Mouse (Mus musculus): ENCODE results near the gene Rps10.
A peak's percentile ranks its signal among the peaks of the same experiment; 100 is the strongest.

The Rps10 gene

GRCm38 (mm10) chr17:27636132-27637020 is at the start of gene Rps10:
Gene Rps10 (minus strand): TSS chr17:27636669.
- DNase-seq (ENCODE audit: low spot score), result no peak

GRCm38 (mm10) chr17:27685550-27685913 is 49.1 kb upstream of the Rps10 start:
- DNase-seq (ENCODE audit: low spot score), result no peak

GRCm38 (mm10) chr17:27684886-27685549 is 48.5 kb upstream of the Rps10 start:
- no peak for DNase-seq (ENCODE audit: low spot score)

- no peak for DNase-seq (ENCODE audit: low spot score)
Observed at GRCm38 (mm10) chr17:27678924-27679813, 42.7 kb upstream of the Rps10 start.

- no peak for DNase-seq (ENCODE audit: low spot score)
Observed at GRCm38 (mm10) chr17:27677756-27678155, 41.3 kb upstream of the Rps10 start.

- no peak for DNase-seq (ENCODE audit: low spot score)
Observed at GRCm38 (mm10) chr17:27676270-27676669, 39.8 kb upstream of the Rps10 start.

GRCm38 (mm10) chr17:27675453-27675852 is 39.0 kb upstream of the Rps10 start:
- DNase-seq (ENCODE audit: low spot score), result no peak

GRCm38 (mm10) chr17:27673945-27674344 is 37.5 kb upstream of the Rps10 start:
- no peak for DNase-seq (ENCODE audit: low spot score)

GRCm38 (mm10) chr17:27671720-27672119 is 35.3 kb upstream of the Rps10 start:
- no peak for DNase-seq (ENCODE audit: low spot score)

GRCm38 (mm10) chr17:27658767-27659166 is 22.3 kb upstream of the Rps10 start:
- no peak for DNase-seq (ENCODE audit: low spot score)

- no peak for DNase-seq (ENCODE audit: low spot score)
Observed at GRCm38 (mm10) chr17:27657123-27657522, 20.7 kb upstream of the Rps10 start.

- DNase-seq (ENCODE audit: low spot score), result no peak
Observed at GRCm38 (mm10) chr17:27656414-27656813, 19.9 kb upstream of the Rps10 start.

- DNase-seq (ENCODE audit: low spot score), result no peak
Observed at GRCm38 (mm10) chr17:27656011-27656399, 19.5 kb upstream of the Rps10 start.

- no peak for DNase-seq (ENCODE audit: low spot score)
Observed at GRCm38 (mm10) chr17:27655089-27656010, 18.9 kb upstream of the Rps10 start, which contains the start of gene Pacsin1. Gene Pacsin1 (plus strand): TSS chr17:27655509.

- DNase-seq (ENCODE audit: low spot score), result no peak
Observed at GRCm38 (mm10) chr17:27653253-27653959, 16.9 kb upstream of the Rps10 start.

GRCm38 (mm10) chr17:27652046-27652790 is 15.7 kb upstream of the Rps10 start:
- DNase-seq (ENCODE audit: low spot score), result no peak

GRCm38 (mm10) chr17:27650586-27650985 is 14.1 kb upstream of the Rps10 start:
- no peak for DNase-seq (ENCODE audit: low spot score)

- DNase-seq (ENCODE audit: low spot score), result peak; percentile 66
Observed at GRCm38 (mm10) chr17:27650160-27650559, 13.7 kb upstream of the Rps10 start.

GRCm38 (mm10) chr17:27645807-27646206 is 9.3 kb upstream of the Rps10 start:
- DNase-seq (ENCODE audit: low spot score), result no peak

GRCm38 (mm10) chr17:27644572-27644971 is 8.1 kb upstream of the Rps10 start:
- DNase-seq (ENCODE audit: low spot score), result no peak

All from c-Kit-positive CD71-positive TER-119-positive erythroid progenitor cells, embryonic 14.5 days (primary cell).